Mouse (Mus musculus) heart, postnatal 14 days (tissue): Measurements from ENCODE around the gene Etfbkmt. TPM values are rescaled to one million over a fixed set of nuclear protein-coding genes. Genes with fewer than 3 reads are reported as not detected.
A peak's percentile ranks its signal among the peaks of the same experiment; 100 is the strongest.
"Not testable (repeated sequence)": the region's sequence is repeated elsewhere in the genome, so short reads cannot be mapped to it uniquely, and the experiment has no call there.

Experiments
- DNase-seq, 2 experiments: peaks; one replicate each; pipeline ENCODE4 v3.0.0; 2021 to 2022
- intact Hi-C: fragments of 180-260 bp; cut with DNase I; formaldehyde crosslinking; loops from one replicate; pipeline ENCODE4 v1.15.1; 2025
- total RNA-seq, 2 experiments: library from RNA; stranded (reverse); gene quantifications; 2 replicates each; pipeline ENCODE4 v1.2.3; 2021

Etfbkmt gene
- total RNA-seq, 2 experiments from 2014 or later: 31.2 to 31.9 TPM

- intact Hi-C loops: no loop called here
- peak in 1 of 2 experiments; percentile 37 for DNase-seq
These were observed 34.4 kb downstream of the Etfbkmt start for GRCm38 (mm10) chr6:149173831-149174625.

DNA sequence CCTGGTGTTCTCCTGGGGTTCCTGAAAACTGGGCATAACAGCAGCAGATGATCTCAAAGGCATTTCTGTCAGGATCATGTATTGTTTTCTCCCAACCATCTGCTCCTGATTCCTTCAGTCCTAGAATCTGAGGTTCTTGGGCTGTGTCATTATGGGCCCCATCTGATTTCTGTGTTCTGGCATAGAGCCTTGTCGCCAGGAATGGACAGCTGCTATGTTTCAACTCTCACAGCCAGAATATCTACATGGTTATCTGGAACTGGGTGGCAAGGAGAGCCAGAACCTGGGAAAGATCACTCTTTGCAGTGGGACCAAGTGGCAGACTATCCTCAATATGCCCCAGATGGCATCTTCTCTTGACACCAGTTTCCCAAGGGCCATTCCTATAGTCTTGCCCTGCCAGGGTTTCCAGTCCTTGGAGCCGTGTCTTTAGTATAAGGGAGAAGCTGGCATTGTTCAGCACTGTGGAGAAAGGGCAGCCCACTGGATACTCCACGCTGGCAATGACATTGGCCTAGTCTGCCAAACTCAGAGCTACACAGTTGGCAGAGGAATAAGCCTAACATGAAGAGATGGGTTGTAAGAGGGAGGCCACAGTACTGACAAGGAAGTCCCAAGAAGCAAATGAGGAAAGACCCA lies 35.4 kb downstream of the Etfbkmt start:
- peak; percentile 42 to 62 for DNase-seq
- intact Hi-C loops: no loop called here

DNA sequence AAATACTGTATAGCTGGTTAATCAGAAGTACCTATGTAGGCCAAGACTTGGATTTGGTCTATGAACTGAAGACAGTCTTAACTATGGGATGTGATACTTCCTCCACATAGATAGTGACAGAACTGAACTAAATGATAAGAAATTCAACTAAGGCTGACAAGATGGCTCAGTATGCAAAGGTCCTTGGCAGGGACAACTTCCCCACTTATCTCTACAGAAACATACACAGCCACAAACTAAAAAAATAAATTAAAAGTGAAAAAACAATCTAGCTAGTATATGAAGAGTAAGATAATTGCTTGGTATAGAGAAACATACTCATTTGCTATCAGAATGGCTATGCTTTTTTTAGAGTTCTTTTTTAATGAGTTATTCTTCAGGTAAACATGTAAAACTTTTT lies 39.4 kb downstream of the Etfbkmt start:
- intact Hi-C loops: no loop called here

DNA sequence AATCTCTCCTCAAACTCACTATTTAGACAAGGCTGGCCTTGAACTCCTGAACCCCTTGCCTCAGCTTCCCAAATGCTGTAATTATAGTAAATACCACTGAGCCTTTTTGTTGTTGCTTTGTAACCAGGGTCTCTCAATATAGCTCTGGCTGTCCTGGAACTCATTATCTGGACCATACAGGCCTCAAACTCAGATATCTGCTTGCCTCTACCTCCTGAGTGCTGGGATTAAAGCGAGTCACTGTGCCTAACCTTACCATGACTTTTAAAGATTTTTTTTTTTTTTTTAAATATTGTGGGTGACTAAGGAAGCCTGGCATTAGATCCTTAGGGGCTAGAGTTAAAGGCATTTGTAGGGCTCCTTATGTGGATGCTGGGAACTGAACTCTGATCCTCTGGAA lies 44.4 kb downstream of the Etfbkmt start:
- intact Hi-C loops: no loop called here
- no peak for DNase-seq

More for the DNA sequence above, 39.4 kb downstream of the Etfbkmt start:
- no peak for DNase-seq

DNA sequence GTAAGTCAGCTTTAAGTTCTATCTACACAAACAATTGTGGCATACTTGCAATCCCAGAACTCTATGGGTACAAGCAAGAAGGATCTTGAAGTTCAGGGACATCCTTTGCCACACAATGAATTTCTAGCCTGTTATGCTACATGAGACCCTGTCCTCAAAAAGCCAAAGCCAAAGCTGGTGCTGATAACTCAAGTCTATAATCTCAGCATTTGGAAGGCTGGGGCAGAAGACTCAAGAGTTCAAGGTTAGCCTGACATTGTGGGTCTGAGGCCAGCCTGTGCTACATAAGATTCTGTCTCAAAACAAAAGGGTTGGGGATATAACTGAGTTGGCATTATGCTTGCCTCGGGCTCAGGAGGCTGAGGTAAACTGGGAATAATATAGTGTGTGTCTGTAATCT lies 47.7 kb downstream of the Etfbkmt start:
- intact Hi-C loops: loop anchor here (5.0 kb wide), 2 partner anchors 120 to 185 kb away; partner anchors contain the start of gene Resf1
- DNase-seq: no peak

GRCm38 (mm10) chr6:149188041-149188924 lies 48.6 kb downstream of the Etfbkmt start, which contains the start of gene Amn1:
Amn1 (minus strand) TSS chr6:149188712.
- peak; percentile 91 to 95 for DNase-seq
- intact Hi-C loops: loop anchor here (5.0 kb wide), 2 partner anchors 119 to 184 kb away; partner anchors contain the start of gene Resf1

- no peak for DNase-seq
- intact Hi-C loops: loop anchor here (5.0 kb wide), 2 partner anchors 118 to 183 kb away; partner anchors contain the start of gene Resf1
These were observed 49.2 kb downstream of the Etfbkmt start for GRCm38 (mm10) chr6:149188925-149189257.

GRCm38 (mm10) chr6:149189340-149189922 lies 49.8 kb downstream of the Etfbkmt start:
- no peak for DNase-seq
- intact Hi-C loops: loop anchor here (5.0 kb wide), 2 partner anchors 118 to 183 kb away; partner anchors contain the start of gene Resf1

DNA sequence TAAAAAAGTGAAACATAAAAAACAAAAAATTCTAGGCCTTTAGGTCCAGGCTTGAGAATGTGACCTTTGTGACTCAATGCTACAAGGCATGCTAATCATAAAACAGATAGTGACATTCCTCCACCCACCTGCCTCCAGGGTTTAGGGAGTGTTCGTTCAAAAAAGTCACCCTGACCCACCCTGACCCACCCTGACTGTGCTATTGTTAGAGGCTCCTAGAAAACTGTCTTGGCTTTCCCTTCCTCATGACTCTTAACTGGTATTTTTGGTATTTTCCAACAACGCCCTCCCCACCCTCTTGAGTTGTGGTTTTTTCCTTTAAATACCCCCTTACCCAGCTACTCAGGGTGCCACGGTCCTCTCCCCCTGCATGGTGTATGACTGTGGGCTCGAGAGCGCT lies 52.3 kb downstream of the Etfbkmt start:
- DNase-seq, intact Hi-C loops: not testable (repeated sequence)

- peak in 1 of 2 experiments; percentile 11 for DNase-seq
- intact Hi-C loops: no loop called here
These were observed 53.7 kb downstream of the Etfbkmt start for GRCm38 (mm10) chr6:149193276-149193905.

DNA sequence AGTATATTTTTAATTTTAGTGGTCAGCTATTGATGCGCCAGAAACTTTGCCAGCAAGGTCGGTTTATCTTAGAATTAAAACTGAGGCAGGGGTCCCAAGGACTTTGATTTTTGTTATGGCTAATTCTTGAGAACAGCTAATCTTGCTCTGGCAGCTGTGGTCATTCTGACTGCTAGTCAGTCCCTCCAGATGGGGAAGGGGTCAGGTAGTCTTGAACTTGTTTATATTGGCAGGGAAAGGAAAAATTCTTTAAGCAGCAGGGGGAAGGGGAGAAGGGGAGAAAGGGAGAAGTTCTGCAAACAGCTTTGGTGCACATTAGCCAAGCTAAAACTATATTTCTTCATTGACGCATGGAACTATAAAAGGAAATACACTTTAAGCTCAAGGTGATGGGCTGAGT lies 57.5 kb downstream of the Etfbkmt start:
- DNase-seq: no peak
- intact Hi-C loops: no loop called here

DNA sequence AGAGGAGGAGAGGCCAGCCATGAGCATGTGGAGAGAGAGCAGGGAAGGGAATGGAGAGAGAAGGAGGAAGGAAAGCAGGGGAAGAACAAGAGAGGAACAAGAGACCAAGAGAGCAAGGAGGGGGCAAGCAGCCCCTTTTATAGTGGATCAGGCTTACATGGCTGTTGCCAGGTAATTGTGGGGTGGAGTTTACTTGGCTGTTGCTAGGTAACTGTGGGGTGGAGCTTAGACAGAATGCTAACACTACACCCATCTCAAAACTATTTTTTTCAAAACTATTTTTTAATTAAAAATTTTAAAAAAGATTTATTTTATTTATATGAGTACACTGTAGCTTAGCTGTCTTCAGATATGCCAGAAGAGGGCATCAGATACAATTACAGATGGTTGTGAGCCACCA lies 58.9 kb downstream of the Etfbkmt start:
- DNase-seq: no peak
- intact Hi-C loops: no loop called here

Other genes with a start within 250 kb of the Etfbkmt start
- gene Caprin2, start 243.6 kb upstream of the Etfbkmt start, total RNA-seq: 1 to 10 TPM; 5.7 to 6.5 TPM
- 1 to 10 TPM; 6.4 to 6.9 TPM for gene Sinhcaf, start 193.4 kb upstream of the Etfbkmt start, total RNA-seq
- 10 to 100 TPM; 20.5 to 23.3 TPM for gene Dennd5b, start 38.2 kb upstream of the Etfbkmt start, total RNA-seq
- not detected for gene Gm10203, start 9.7 kb upstream of the Etfbkmt start, total RNA-seq
- 10 to 100 TPM; 19.5 to 21.7 TPM for gene Amn1, start 48.9 kb downstream of the Etfbkmt start, total RNA-seq
- 10 to 100 TPM; 32.8 to 38.6 TPM for gene Resf1, start 169.6 kb downstream of the Etfbkmt start, total RNA-seq